Mouse (Mus musculus): ENCODE results near the gene Them7.

DNA sequence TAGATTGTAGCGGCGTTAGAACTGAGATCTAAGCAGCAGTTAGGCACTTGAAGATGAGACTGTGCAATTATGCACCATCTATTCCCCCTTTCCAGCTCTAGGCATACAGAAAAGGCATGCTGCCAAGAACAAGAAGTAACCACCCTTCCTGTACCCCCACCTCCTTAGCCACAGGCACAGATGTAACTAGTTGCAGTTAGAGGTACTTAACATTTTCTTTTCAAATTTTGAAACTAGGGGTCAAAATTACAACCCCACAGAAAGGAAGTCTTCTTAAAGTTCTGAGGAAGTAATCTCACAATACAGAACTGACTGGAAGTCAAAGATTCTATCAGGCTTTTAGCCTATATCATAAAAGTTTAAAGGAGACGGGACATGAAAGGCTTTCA, 861 bp downstream of the Them7 start:
- TF ChIP-seq CTCF (IDR thresholded peaks at IDR 0.05; ENCODE audit: control insufficient read depth, insufficient read depth, insufficient read length): no peak
- no peak for TF ChIP-seq MYOG (IDR thresholded peaks at IDR 0.05; ENCODE audit: control insufficient read depth, extremely low read depth, insufficient read length)
- no peak for TF ChIP-seq USF1 (IDR thresholded peaks at IDR 0.05; ENCODE audit: low read depth)
- no peak for TF ChIP-seq MYOD1 (IDR thresholded peaks at IDR 0.05; ENCODE audit: control insufficient read depth, insufficient read length, low read depth)
- TF ChIP-seq MAX (IDR thresholded peaks at IDR 0.05): no peak

Measured in C2C12 (cell line).